Mouse (Mus musculus) layer of hippocampus, adult 9-11 months (tissue): ENCODE data around the gene Adh6a.
"Not testable (repeated sequence)": the region's sequence is repeated elsewhere in the genome, so short reads cannot be mapped to it uniquely, and the experiment has no call there.

Source experiments
- DNase-seq: peaks from one replicate; pipeline ENCODE4 v3.0.0; 2022

The Adh6a gene

DNA sequence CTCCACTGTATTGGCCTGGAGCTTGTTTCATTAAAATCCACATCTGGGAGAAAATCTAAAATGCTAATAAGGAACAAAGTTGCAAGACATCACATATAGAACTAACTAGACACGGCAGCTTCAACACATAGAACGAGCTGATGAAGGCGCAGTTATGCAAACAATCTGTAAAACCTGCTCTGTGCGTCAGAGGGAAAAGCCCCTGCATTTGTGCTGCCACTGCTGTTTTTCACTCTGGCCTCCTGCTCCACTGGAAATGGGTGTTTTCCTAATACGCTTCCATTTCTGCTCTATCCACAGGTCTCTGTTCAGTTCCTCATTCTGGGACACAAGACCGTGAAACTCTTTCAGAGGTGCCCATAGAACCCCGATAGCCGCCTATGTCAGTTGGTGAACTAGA is 20.8 kb downstream of the Adh6a start:
- DNase-seq: no peak

DNA sequence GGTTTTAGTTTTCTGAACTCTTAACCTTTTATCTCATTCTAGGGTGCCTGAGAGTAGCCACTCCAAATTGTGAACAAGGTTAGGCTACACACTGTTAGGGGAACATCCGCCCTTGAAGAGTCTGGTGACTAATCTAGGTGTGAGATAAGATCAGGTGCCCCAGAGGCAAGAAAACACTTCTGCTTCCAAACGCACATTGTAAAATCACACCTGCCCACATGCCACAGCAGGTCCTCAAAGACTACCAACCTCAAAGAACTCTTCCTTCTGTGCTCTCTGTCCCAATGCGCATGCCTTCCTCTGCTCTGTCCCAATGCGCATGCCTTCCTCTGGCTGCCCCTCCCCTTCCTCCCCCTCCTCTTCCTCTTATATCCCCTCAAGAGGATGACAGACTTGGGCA is 21.2 kb downstream of the Adh6a start:
- no peak for DNase-seq

DNA sequence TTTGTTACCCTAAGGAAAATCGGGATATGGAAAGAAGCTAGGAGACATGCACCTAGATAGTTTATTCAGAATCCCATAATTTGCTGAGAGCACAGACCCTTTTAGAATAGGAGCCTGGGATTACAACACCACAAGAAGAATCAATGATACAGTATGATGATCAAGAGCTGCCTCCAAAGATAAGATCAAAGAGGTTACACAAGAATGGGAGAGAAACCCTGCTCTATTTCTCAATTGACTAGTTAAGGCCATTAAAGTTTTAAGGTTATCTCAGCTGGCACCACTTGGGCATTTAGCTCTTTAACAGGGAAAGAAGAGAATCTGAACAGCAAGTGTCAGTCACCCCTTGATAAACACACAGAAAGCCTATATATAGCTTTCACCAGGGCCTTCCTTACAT is 22.5 kb downstream of the Adh6a start:
- DNase-seq: no peak

DNA sequence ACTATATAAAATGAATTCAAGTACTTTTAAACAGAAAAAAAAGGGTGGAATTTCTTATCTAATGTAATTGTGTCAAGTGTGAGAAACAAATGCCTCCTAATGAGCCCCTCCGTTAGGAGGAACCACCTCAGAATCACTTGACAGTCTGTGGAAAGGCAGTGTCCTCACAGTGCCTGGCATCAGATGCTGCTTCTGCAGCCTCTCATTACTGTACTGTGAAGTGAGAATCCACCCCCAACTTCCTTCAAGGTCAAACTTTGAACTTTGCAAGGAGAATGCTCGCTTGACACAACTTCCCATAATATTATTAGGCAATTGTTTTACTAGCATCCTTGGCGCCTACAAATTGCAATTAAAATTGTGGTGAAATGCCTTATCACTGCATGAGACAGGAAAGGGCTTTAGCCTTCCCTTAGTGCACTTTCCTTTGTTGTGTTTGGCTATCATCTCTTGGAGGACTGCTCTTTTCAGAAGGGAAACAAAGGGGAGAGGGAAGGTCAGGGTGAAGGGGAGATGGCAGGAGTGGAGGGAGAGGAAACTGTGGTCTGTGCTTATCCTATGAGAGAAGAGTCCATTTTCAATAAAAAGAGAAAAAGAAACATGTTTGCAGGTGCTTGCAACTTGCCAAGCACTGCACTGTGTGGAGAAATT is 23.1 kb downstream of the Adh6a start:
- DNase-seq: no peak

DNA sequence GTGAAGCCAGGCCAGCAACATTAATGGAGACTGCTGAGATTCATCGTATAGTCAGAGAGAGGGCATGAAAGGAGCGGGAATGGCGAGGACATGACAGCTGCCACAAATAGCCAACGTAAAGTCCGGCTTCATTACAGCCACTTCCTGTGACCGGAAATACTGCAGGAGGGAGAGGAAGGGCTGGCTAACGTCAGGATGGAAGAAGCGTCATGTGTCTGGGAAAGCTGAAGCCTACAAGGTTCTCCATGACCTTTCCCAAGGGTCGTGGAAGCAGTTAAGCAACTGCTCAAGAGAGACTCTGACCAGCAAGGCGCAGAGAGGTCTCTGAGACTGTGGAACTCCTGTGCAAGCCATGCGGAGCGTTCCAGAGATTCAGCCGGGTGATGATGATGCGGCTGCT is 28.4 kb downstream of the Adh6a start, which contains the start of gene Adh6b:
Gene Adh6b (plus strand): TSS at position 305 of the 400 bp plus-strand sequence.
- no peak for DNase-seq

DNA sequence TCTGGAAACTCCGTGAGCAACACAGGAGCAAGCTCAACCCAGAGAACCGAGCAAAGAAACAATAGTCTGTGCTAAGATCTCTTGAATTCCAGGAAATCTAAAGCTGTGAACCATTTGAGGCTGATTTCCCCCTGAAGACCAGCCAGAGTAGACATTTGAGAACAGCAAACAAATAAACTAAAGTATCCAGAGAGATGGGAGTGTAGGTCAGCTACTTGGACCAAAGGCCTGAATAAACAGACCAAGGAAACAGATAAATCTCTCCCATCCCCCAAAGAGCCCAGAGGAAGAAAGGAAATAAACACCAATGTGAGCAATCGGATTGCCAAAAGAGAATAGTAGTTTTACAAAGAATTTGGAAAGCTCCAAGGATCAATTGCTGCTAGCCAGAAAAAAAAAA is 34.0 kb downstream of the Adh6a start:
- DNase-seq: no peak

DNA sequence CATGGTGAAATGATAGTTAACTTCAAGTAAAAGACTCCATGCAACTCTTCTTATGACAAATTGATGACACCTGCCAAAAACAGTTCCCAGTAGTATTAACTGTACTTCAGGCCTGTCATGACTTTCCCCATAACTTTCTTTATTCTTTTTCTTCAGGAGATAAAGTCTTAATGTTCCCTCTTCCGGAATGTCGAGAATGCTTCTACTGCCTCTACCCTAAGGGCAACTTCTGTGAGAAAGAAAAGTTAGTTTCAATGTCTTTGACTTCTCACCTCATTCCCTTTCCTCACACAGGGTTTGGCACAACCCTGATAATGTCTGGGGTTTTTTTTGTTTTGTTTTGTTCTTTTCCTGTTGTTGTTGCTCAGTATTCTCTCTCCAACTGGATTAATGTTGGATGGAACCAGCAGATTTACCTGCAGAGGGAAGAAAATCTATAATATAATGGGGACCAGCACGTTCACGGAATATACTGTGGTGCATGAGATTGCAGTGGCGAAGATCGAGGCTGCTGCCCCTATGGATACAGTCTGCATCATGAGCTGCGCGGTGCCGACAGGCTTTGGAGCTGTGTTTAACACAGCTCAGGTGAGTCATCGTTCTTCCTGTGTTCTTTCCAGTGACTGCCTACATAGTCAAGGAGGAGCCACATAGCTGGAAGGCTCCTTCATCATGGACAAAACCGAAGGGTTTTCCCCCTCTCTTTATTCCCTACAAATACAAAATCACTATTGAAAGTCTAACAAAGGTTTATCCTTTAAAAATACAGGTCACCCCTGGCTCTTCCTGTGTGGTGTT is 39.1 kb downstream of the Adh6a start:
- no peak for DNase-seq

DNA sequence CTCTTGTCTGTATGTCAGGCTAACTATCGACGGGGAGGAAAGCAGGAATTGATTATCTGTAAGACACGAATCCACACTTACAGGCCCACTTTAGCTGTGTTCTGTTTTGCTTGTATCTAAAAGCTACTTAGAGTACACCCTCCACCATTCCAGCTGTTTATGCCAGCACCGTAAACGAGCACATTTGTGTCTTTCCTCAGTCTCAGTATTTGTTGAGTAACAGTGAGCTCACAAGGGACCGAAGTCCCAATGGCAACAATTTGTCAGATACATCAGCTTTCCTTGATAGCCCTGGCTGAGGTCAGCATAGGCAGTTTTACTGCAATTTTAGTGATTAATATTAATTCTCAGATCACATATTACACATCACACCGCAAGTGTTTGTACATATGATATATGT is 45.8 kb downstream of the Adh6a start:
- DNase-seq: no peak

DNA sequence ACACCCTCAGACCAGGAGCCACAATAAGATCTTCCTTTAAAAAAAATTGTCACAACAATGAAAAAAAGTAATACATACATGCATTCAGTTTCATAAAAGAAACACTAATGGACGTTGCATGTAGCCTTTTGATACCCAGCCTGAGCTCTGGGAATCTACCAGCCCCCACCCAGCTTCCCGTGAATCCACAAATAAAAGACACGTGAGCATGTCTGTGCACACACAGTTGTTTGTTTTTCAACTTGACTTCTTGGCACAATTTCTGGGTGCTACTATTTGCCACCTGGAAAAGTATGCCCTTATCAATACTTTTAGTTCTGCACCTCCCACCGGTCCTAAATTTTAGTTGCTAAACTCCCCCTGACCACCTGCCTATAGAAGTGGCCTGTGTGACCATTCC is 47.6 kb downstream of the Adh6a start:
- DNase-seq: no peak

DNA sequence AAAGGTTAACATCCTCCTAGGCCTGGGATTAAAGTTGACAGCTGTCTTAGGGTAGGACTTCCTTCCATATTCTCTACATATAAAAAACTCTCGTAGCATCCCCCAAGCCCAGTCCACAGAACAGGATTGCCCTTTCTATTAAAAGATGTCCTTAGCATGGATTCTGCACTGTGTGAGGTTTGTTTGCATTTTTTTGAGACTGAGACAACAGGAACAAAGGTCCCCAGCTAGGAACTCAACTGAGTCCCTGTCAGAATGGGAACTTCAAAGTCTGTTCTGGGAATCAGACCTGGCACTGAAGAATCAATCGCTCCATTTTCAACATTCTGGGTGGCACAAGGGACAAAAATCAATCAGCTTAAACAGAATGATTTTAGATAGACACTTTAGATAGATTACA is 49.8 kb downstream of the Adh6a start:
- DNase-seq: no peak

DNA sequence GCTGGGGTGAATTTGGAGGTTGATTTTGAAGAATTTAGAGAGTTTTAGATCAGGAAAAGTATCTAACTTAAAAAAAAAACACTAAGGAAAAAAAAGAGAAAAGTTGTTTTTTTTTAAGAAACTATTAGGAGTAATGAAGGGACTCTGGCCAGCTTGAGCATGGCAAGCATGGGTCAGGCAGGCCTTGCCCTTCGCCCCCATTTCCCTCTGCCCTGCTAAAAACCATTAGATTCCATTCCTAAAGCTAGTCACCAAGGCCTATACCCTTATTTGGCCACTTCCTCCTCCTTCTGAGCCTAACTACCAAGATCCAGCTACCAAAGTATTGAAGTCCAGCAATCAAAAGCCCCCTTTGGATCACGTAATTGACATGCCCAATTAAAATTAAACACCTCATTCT is 53.1 kb downstream of the Adh6a start:
- DNase-seq: no peak

DNA sequence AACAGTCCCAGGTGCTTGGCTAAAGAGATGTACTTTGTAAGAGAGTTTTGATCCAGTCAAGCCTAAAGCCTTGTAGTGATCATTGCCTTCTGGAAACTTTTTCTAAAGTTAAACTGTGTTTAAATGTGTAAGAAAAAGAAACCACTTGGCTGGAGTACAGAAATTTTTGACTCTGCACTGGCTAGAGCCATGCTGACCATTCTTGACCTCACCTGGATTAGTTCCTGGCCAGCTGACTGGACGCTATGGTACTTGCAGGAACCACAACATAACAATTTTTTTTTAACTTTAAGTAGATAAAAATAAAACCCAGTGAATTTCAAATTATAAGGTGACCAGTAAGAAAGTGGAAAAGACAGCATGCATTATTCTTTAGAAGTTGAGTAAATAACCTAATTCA is 56.5 kb downstream of the Adh6a start:
- no peak for DNase-seq

DNA sequence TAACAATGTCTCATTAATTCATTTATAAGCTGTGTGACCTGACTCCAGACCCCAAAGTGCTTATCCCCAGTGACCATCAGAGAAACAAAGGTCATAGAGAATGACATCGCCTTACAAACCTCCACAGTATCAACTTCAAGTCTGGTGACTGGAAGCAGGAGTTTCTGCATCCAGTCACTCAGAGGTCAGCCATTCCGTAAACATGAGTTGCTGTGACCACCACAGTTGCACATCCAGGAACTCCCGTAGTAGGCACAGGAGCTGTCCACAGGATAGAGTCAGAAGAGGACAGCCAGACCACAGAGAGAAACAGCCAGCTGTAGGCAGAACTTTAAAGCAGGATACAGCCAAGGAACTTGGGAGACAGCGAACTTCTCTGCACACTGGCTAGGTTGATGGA is 57.2 kb downstream of the Adh6a start:
- DNase-seq: not testable (repeated sequence)

DNA sequence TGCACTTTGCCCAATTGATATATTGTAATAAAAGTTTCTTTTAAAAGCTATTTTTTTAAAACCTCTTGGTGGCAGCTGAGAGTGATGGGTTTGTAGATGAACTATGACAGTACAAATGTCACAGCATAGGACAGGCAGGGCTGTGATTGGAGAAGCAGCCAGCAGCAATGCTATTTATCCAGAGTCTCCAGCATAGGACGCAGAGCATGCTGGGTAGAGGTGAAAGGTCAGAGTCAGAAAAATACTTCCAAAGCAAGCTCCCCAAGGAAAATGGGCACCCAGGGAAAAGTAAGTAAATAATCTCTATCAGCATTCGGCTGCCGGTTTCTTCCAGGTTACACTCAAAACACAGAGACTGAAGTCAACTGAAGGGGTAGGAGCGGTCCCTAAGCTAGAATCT is 60.8 kb downstream of the Adh6a start:
- no peak for DNase-seq

DNA sequence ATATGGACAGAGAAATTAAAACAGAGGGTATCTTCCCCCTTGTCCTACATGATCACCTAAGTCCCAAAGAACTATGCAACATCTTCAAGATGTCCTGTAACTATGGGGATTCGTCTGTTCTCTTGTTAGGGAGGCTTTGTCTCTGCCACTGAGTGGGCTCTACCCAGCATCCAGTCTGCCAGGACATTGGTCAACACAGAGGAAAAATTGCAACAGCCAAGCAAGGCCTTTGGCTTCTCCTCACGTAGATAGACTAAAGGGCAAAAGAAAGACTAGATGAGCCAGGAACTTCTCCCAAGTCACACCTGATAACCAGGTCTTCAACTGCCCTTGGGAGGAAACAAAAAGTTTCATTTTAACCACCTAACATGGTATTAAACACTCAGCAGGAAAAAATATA is 62.1 kb downstream of the Adh6a start:
- no peak for DNase-seq
